Mouse (Mus musculus): ENCODE results near the gene Fstl1.

The Fstl1 gene

DNA sequence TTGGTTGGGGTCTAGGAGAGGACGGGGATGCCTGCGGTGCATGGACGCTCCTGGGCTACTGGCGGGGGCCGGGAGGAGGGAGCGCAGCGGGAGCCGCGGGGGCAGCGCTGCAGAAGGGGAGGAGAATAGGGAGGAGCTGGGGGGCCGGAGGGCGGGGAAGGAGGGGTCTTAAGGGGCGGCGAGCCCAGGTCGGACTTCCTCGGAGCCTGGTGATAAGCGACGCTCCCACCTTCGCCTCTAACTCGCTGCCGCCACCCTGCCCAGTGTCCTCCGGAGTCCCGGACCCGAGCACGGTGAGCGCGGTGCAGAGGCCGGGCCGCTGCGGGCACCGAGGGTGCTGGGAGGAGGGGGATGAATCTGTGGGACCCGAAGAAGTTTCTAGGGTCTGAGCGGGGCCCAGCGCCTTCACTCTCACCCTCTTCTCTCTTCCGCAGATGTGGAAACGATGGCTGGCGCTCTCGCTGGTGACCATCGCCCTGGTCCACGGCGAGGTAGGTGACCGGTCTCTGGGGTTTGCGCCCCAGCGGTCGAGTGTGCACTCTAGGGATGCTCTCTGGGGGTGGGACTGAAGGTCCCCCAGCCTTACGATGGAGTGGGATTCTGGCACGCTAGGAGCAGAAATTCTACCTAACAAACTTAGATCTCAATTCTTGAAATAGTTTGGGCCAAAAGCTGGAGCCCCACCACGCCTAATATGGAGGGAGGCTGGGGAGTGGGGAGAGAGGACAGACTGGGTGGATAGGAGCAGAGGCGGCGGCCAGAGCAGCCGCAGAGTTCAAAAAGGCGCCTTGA, at the start of gene Fstl1:
TSS of gene Fstl1 (plus strand) at position 14 of the 792 bp plus-strand sequence.
- peak; percentile 43 for DNase-seq

DNA sequence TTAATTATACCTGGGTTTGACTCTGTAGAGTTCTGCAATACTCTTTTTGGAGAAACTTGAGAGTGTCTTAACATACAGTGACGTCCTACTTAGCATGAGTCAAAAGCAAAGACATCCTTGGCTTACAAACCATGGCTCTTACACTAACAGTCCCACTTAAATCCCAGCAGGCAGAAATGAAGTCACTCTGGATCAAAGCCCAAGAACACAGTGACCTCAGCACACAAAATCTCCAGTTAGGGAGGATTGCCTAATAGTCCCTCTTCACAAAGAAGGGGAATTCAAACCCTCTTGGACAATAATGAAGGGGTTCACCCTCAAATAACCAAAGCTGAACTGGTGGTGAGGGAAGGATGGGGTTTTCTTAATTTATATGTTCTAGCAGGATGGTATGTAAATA, 48.0 kb upstream of the Fstl1 start:
- DNase-seq: no peak

DNA sequence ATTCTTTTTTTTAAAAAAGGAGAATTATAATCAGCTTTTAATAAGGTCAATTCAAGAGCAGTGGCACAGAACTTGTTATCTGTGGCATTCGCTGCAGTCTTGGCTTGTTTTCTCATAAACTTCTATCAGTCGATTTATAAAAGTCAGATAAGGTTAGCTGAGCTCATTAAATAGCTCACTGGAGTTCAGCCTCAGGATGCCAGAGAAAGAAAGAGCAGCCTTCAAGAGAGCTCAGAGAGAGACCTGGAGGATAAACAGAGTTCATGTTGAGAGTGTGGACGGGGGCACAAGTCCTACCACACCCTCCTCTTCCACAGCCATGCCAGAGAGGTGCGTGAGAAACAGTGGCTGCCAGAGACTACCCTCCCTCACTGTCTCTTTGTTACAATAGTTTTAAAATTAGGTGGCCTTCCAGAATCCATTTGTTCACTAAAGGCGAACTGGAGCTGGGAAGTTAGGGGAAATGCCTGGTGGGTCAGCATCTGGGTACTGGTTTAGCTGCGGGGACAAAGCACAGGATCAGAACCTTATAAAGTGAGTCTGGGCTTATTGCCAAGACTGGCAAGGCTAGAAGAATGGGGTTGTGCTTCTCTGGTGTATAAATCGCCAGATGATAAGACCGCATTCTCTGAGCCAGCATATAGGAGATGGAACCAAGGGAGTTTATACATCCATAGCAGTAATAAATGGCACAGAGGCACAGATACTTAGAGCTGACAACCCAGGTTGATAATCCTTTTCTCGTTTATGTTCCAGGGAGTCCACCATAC, 47.1 kb upstream of the Fstl1 start:
- no peak for DNase-seq

DNA sequence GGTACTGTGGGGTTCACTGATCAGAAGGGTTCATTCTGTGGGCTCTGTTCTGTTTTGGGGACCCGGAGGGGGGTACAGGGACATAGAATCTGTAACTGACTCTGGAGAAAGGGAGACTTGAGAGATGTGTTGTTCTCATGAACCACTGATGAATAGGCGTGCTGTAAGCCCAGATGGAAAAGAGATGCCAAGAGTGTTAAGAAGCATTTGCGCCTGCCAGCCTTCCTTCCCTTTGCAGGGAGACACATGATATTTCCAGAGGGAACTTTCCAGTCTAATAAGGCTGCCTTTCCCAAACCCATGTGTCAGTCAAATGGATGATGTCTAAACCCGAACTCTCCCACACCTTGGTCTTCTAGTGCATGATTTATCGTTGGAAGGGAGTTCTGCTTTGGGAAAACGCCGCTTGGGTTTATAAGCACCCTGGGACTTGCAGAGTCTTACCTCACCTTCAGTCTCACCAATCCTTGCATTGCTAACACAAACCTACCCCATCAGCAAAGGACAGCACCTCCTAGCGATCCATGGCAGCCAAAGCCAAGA, 46.3 kb upstream of the Fstl1 start:
- DNase-seq: no peak

DNA sequence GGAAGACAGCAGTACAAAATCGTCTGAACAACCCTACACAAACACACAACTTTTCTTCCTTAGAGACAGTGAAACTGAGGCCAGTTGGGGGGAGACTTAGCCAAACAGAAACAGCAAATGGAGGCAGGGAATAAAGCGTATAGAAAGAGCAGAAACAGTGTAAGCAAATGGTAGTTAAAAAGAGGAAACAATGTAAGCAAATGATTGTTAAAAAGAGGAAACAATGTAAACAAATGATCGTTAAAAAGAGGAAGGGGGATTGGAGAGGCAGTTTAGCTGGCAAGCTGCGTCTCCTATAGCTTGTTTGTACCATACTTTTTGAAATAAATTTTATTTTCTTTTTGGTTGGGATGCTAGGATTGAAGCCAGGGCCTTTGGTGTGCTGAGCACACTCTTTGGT, 45.2 kb upstream of the Fstl1 start:
- DNase-seq: no peak

DNA sequence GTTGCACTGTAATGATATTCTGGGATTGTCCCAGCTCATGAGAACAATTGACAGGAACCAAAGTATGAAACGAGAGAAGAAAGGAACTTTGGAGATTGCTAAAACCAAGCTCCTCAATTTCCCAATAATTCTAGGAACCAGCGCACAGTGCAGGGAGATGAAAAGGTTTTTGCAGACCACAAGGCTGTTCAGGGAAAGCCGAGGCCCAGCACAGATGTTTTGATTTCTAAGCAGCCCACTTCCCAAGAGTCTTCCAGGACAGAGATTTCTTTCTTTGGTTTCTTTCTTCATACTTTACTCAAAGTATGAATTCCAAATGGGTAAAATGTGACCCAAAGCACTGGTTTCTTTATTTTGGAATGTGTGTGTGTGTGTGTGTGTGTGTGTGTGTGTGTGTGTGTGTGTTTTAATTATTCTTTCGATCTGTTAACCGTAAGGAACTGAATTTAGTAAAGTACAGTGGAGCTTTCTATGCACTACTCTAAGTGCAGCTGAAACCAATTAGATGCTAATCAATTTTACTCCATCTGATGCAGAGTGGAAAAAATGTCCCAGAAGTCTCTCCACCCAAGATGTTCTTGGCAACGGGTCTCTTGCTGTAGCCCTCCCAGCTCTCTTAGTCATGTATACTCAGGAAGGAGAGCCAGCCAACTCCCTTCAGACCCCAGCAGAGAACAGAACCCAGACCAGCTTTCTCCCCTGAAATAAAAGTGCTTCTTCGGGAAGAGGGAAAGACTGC, 44.5 kb upstream of the Fstl1 start:
- no peak for DNase-seq

DNA sequence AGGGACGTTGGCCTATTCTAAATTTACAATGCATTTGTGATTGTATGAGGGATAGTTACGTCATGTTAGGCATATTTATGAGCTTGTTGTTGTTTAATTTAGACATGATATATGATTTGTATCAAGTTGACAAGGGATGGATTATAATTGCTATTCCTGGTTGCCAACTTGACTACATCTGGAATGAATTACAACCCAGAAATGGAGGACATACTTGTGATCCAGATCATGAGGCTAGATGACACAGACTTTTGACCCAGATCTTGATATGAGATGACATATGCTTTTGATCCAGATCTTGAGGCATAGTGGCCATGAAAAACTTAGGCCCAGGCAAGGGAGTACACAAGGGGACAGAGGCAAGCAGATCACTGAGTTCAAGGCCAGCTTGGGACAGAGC, 36.6 kb upstream of the Fstl1 start:
- no peak for DNase-seq

DNA sequence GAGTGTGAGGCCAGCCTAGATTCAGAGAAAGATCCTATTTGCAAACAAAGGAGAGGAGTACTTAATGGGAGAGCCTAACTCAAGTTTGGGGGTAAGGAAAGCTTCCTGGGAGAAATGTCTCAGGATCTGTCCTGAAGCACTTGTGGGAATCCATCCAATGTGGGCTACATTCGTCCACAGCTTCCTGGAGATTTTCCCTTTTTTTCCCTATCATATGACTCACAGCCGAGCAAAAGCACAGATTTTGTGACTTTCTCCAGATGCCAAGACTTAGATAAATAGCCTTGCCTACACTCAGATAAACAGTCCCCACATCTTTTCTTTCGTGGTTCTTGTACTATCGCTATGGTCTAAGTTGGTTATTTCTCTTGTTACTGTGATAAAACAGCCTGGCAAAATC, 34.4 kb upstream of the Fstl1 start:
- no peak for DNase-seq

DNA sequence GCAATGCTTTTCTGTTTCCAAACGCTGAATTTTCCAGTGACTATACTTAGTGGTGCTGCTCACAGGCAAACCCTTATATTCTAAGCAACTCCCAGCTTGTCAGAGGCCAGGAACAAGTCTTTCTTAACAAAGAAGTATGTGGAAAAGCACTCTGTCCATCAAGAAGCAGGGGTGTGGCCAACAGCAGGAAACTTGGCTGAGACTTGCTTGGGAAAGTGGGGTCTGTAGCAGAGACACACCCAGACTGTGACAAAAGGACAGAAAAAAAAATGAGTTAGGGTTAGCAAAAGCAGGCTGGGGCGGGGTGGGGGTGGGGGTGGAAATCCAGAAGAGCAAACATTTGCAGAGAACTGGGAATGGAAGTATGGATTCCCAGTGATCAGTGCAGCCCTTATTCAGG, 23.8 kb upstream of the Fstl1 start:
- DNase-seq: no peak

DNA sequence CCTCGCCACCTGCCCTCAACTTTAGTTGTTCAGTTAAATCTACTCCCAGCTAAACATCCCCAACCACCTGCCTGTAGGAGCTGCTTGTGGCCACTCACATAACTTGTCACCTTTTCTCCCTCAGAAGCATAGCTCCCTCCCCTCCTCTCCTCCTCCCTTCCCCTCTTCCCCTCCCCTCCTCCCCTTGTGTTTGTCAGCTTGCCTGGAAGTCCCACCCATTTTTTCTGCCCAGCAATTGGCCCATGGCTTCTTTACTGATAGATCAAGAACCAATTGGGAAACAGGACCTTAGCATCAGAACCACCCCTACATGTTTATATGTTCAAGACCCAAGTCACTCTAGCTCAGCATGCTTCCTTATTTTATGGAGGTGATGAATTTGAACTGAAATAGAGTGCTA, 22.9 kb upstream of the Fstl1 start:
- no peak for DNase-seq

DNA sequence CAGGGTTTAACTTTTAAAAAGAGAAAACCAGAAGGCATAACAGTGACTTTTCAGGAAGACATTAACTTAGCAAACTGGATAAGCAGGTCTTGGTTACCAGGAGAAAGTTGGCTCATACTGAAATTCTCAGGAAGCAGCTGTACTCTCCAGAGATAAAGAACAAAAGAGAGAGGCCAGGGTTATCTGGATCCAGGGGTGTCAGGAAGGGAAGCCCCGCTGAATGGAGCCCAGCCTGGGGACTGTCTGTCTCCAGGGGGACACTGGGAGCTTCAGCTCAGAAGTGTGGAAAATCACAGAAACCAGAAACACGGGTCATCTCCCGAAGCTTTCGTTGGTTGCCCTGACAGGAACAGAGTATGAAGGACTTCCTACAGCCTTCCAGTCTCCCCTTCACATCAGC, 22.2 kb upstream of the Fstl1 start:
- DNase-seq: no peak

DNA sequence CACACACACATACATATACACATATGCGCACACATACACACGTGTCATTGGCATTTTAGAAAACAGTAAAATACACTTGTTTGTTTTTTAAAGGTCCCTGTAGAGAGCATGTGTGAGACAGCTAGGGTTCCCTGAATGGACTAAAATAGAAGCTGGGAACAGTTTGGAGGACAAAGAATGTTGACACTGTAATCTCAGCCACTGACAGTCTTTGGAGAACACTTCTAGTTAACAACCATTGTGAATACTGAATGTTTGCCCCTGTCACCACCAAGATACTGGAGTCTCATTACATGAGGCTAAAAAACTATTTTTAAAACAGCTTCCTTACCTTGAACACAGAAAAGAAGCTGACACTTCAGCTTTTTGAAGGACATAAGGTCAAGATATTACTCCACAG, 19.4 kb upstream of the Fstl1 start:
- DNase-seq: no peak

DNA sequence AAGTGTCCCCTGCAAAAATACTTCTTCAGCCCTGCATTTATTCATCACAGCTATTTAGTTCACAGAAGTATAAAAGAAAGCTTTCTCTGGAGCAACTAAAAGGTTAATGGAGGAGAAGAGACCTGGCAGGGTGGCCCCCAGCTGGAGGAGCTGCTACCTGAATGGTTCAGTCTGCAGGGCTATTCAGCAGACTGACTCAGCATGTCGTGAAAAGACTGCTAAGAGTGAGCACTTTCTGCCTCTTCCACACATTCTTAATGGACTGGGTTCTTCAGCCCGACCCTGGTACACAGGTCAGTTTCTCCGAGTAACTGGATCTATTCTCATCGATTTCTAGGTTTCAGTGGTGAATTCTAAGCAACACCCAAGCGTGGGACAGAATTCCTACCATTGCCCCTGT, 12.9 kb upstream of the Fstl1 start:
- no peak for DNase-seq

DNA sequence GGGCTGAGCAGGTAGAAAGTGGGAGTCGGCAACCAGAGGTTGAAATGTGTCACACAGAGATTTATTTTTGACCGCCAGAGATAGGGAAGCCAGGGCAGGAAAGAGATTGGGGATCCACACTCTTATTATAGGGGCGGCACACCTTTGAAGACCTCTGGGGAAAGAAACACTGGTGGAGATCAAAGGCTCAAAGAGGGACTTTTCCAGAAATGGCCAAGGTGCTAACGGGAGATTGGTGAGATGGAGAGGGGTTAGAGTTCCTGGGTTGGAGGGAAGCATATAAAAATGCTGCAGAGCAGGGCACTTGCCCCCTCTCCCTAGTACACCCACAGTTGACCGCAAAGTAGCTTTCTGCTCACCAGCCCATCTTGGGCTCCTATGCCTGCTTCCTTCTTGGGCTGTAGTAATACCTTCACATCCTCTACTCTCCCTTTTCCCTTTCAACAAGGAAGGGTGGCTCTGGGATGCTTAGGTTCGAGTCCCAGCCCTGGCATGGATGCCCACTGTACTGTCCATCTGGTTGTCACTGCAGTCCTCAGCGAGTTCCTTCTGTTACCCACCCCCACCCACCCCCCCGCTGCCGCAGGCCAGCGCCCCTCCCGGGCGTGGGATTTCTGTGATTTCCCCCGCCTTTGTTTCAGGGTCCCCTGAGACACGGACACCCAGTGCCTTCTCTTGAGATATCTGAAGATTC, 360 bp upstream of the Fstl1 start:
- no peak for DNase-seq

DNA sequence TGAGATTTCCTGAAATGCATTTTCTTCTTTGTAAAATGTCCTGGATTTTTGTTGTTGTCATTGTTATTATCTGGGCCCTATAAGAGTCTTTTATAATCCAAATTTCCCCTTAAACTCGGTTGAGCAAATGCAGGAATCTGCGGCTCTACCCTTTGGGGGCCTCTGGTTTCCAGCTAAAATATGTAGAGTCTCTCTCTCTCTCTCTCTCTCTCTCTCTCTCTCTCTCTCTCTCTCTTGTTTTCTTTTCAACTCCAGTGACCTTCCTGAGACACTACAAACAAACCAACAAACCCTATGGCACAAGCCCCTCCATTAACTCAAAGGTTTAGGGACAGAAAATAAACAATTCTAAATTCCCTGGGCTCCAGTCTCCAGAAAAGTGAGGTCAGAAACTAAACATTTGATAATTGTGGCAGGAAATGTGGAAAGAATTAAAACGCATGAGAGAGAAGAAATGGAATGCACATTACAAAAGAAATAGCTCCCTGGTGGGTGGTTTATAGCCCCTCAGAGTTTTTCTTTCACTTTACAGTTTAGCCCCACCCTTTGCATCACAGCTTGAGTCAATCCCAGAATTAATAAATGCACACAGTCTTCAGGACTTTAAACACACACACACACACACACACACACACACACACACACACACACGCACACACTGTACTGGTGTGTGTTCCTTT, 1.3 kb downstream of the Fstl1 start:
- DNase-seq: no peak

DNA sequence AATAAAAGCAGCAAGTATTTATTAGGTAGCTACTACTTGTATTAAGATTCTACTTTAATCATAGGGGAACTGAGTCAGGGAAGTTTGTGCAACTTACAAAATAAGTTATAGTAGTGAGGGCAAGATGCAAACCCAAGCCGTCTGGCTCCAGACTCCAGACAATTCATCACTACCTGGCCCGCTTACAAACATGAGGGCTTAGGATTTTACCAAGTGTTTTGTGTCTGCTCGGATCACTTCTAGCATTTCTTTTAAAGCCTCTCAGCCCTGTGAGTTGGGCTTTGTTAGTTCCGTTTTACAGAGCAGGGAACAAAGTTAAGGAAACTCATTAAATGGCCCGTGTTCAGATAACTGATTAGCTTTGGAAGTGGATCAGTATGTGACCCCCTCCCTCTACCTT, 1.9 kb downstream of the Fstl1 start:
- no peak for DNase-seq

DNA sequence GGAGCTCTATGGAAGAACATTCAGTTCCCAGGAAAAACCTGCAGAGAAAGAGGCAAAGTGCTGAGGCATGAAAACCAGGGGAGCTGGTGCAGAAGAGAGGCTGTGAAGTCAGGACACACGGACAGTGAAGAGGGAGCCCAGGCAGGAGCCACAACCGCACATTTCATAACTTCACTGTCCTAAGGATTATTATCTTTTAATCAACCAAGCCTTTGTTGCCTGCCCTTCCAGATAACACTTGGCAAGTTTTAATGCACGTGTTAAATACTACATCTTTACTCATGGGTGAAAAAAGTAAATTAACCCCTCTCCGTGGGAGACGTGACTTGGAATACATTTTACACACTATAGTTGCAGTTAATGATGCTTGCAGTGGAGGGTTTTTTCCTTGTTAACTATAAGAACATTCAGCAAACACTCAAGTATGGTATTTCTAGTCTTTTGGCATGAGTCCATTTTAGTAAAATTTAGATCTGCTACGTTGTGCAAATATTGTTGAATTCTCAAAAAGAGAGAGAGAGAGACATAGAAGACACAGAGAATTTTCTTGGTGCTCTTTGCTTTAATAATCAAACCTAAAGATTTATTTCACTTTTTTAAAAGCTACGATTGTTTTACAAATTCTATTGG, 3.1 kb downstream of the Fstl1 start:
- DNase-seq: no peak

DNA sequence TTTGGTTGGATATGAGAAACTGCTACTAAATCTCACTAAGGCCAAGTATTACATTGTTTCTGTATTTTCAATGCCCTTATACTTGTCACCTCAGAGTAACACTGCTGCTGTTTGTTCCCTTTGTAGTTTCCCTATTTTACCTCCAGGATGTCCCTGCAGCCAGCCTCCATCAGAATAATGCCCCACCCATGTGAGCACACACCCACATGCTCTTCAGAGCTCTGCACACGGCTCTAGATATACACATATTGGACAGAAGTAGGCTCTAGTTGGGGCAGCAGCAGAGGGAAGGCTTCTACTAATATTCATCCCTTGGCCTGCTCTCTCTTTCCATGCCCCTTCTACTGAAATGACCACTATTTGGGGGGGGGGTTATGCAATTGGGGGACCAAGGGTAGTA, 3.7 kb downstream of the Fstl1 start:
- DNase-seq: no peak

DNA sequence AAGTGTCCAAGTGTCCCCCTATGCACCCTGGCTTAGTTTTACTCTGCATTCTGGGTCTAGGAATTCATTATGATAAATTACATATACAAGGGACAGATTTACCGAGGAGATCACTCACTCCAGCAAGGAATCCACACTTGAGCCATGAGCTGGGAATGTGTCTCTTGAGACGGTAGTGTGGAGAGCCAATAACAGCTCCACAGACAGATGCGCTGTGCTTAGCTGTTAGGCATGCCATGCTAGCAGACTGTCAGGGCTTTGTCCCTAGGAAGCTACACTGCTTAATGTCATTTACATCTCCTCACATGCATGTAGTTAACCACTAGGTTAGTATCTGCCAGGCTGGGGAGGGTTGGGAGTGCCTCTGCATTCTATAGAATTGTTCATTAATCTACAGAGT, 4.2 kb downstream of the Fstl1 start:
- DNase-seq: no peak

DNA sequence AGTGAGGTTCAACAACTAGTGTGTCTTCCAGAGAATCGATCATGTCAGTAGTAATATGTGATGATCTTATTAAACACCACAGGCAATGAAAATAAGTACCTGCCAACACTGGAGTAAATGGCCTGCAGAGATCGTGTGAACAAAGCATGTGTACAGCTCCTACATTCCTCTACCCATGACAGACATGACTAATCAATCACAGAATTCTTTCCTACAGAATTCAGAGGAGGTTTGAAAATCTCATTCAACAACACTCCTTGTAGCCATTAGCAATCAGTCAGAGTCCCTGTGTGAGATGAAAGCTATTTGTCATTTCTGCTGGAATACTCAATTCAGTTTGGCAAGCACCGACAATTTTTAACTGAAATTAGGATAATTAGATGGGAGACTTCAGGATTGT, 7.9 kb downstream of the Fstl1 start:
- no peak for DNase-seq

DNA sequence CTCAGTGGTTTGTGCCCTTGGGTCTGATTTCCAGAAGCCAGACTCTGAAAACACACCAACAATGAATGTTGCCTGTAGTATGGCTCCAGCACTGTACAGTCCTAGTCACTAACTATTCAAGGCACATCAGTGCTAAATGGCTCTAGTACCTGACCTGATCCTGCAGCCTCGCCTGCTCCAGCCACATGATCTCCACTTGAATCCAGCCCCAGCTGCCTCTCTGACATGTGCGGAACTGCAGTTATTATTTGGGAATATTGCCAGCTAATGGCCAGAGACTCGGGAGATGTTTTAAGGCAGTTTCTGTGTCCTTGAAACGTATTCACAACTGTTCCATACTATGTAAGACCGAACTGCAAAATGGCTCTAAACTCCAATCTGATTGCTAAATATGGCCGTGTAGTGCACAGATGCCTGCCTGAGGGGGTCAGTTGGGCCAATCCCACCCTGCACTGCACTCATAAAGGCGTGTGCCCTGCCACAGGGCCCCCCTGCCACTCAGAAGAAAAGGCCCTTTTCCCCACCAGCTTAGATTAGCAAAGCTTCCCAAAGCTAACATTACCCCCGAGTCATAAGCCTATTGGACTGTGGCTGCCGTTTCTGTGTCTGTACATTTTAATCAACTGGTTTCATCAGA, 11.0 kb downstream of the Fstl1 start:
- no peak for DNase-seq
